Mouse (Mus musculus): ENCODE measurements around the gene Nol4l. TPM values are rescaled to one million over a fixed set of nuclear protein-coding genes. Genes with fewer than 3 reads are reported as not detected.
A peak's percentile ranks its signal among the peaks of the same experiment; 100 is the strongest.

Gene Nol4l
- polyA plus RNA-seq, 1 experiment = 1.1 TPM

DNA sequence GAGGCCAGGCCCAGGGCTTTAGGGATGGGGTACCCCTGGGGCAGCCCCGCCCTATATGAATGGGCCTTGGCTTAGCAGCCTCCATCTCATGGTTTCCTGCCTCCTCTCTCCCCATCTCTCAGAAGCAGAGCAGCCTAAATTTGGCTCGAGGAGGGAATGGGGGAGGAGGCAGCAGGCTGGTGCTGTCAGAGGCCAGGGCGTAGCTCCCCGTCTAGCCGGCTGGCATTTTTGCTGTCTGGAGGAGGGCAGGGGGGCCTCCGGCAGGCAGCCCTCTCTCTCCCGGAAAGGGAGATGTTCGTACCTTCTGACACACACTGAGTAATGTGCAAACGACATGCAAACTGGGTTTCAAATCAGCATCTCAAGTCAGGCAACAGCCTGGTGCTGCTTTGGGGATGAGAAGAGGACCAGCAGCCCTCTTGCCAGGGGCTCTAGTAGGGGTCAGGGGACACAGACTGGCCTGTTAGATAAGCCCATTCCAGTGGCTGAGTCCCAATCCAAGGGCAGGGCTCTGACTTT, 35.4 kb downstream of the Nol4l start:
- Histone ChIP-seq H3K27me3 (ENCODE audit: control insufficient read depth) (no peaks in the 10 kb centered on the region), H3K9me3 (ENCODE audit: control insufficient read depth, low read length) (no peaks in the 10 kb centered on the region; the same call in 1 of the 2 replicates), H3K4me3 (replicated peaks) (peak overlapping the region; percentile 75), H3K36me3 (ENCODE audit: control insufficient read depth) (peaks cover 45% of the 10 kb centered on the region), H3K4me1 (ENCODE audit: control insufficient read depth) (peaks cover 94% of the 10 kb centered on the region)
- TF ChIP-seq TAL1 (IDR thresholded peaks at IDR 0.05; ENCODE audit: low read length) = no peak
- no peak for TF ChIP-seq GATA1 (IDR thresholded peaks at IDR 0.05; ENCODE audit: low read length)

DNA sequence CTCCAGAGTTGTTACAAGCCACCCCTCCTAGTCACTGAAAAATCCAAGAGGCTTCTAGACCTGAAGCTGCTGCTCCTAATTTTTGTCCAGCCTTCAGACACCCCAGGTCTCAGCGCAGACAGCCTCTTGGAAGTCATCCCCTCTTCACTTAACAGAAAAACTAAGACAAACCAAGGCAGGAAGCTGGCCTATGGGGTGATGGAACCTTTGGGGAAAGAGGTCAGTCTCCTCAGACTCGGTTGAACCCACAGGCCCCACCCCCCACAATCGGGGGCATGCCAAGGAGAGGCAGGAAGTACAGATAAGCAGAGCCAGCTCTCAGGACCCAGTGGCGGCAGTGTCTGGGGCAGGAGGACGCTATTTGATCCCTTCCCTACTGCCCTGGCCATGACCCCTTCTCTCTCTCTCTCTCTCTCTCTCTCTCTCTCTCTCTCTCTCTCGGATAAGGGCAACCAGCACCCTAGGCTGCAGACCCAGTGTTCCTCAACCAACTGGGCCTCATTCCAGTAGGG, 35.9 kb downstream of the Nol4l start:
- no peak for TF ChIP-seq GATA1 (IDR thresholded peaks at IDR 0.05; ENCODE audit: low read length)
- no peak for TF ChIP-seq TAL1 (IDR thresholded peaks at IDR 0.05; ENCODE audit: low read length)
- H3K36me3 ChIP-seq (ENCODE audit: control insufficient read depth) = peaks cover 45% of the 10 kb centered on the region
- no peaks in the 10 kb centered on the region for H3K27me3 ChIP-seq (ENCODE audit: control insufficient read depth)
- H3K4me1 ChIP-seq (ENCODE audit: control insufficient read depth) = peaks cover 94% of the 10 kb centered on the region
- H3K4me3 ChIP-seq (replicated peaks) = peak overlapping the region; percentile 75
- H3K9me3 ChIP-seq (ENCODE audit: control insufficient read depth, low read length) = no peaks in the 10 kb centered on the region; the same call in 1 of the 2 replicates

DNA sequence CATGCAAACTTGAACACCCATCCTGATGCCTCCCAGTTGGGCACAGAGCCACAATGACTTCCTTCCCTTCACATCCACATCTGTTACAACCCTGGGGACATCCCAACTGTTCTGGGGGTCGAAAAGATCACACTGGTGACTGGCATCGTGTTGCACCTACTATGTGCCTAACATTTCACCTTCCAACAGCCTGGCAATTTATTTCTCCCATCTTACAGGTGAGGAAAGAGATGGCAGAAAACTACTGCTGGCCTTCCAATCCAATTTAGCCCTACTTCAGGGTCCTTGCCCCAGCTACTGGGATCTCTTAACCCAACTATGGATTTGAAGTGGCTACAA, 36.4 kb downstream of the Nol4l start:
- Histone ChIP-seq H3K27me3 (ENCODE audit: control insufficient read depth) (no peaks in the 10 kb centered on the region), H3K36me3 (ENCODE audit: control insufficient read depth) (peaks cover 47% of the 10 kb centered on the region), H3K4me3 (replicated peaks) (peak overlapping the region; percentile 75), H3K9me3 (ENCODE audit: control insufficient read depth, low read length) (no peaks in the 10 kb centered on the region; the same call in 1 of the 2 replicates), H3K4me1 (ENCODE audit: control insufficient read depth) (peaks cover 94% of the 10 kb centered on the region)
- TF ChIP-seq TAL1 (IDR thresholded peaks at IDR 0.05; ENCODE audit: low read length) (no peak), GATA1 (IDR thresholded peaks at IDR 0.05; ENCODE audit: low read length) (no peak)

- no peaks in the 10 kb centered on the region; the same call in 1 of the 2 replicates for H3K9me3 ChIP-seq (ENCODE audit: control insufficient read depth, low read length)
- no peak for TF ChIP-seq GATA1 (IDR thresholded peaks at IDR 0.05; ENCODE audit: low read length)
- no peak for TF ChIP-seq TAL1 (IDR thresholded peaks at IDR 0.05; ENCODE audit: low read length)
- peaks cover 94% of the 10 kb centered on the region for H3K4me1 ChIP-seq (ENCODE audit: control insufficient read depth)
- no peaks in the 10 kb centered on the region for H3K27me3 ChIP-seq (ENCODE audit: control insufficient read depth)
- H3K4me3 ChIP-seq (replicated peaks) = peak within 1 kb of the TSS; percentile 75
- peaks cover 47% of the 10 kb centered on the region for H3K36me3 ChIP-seq (ENCODE audit: control insufficient read depth)
Observed at GRCm38 (mm10) chr2:153492573-153493392, 37.0 kb downstream of the Nol4l start, which contains the start of gene 4930404H24Rik. Gene 4930404H24Rik (plus strand): TSS chr2:153492790.

DNA sequence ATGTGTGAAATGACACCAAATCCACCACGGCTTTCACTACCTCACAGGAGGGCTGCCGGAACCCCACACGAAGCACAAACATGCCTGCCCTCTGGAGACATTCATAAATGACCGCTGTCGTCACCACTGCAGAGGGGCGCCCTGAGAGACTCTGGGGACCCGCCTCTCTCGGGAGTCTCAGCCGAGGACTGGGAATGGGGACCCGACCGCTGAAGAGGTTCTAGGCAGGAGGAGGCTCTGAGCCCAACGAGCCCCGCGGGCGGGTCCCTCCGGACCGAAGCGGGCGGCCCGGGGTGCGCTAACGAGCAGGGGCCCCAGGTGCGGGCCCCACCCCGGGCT, 37.6 kb downstream of the Nol4l start:
- TF ChIP-seq TAL1 (IDR thresholded peaks at IDR 0.05; ENCODE audit: low read length) (no peak), GATA1 (IDR thresholded peaks at IDR 0.05; ENCODE audit: low read length) (no peak)
- H3K4me3 ChIP-seq (replicated peaks) = peak overlapping the region; percentile 75
- peaks cover 90% of the 10 kb centered on the region for H3K4me1 ChIP-seq (ENCODE audit: control insufficient read depth)
- no peaks in the 10 kb centered on the region; the same call in 1 of the 2 replicates for H3K9me3 ChIP-seq (ENCODE audit: control insufficient read depth, low read length)
- H3K36me3 ChIP-seq (ENCODE audit: control insufficient read depth) = peaks cover 47% of the 10 kb centered on the region
- no peaks in the 10 kb centered on the region for H3K27me3 ChIP-seq (ENCODE audit: control insufficient read depth)

- H3K4me3 ChIP-seq (replicated peaks) = peak overlapping the region; percentile 75
- peaks cover 87% of the 10 kb centered on the region for H3K4me1 ChIP-seq (ENCODE audit: control insufficient read depth)
- peaks cover 44% of the 10 kb centered on the region for H3K36me3 ChIP-seq (ENCODE audit: control insufficient read depth)
- TF ChIP-seq TAL1 (IDR thresholded peaks at IDR 0.05; ENCODE audit: low read length) = no peak
- TF ChIP-seq GATA1 (IDR thresholded peaks at IDR 0.05; ENCODE audit: low read length) = no peak
- H3K27me3 ChIP-seq (ENCODE audit: control insufficient read depth) = no peaks in the 10 kb centered on the region
- no peaks in the 10 kb centered on the region; the same call in 1 of the 2 replicates for H3K9me3 ChIP-seq (ENCODE audit: control insufficient read depth, low read length)
Observed at GRCm38 (mm10) chr2:153491512-153492178, 38.1 kb downstream of the Nol4l start.

DNA sequence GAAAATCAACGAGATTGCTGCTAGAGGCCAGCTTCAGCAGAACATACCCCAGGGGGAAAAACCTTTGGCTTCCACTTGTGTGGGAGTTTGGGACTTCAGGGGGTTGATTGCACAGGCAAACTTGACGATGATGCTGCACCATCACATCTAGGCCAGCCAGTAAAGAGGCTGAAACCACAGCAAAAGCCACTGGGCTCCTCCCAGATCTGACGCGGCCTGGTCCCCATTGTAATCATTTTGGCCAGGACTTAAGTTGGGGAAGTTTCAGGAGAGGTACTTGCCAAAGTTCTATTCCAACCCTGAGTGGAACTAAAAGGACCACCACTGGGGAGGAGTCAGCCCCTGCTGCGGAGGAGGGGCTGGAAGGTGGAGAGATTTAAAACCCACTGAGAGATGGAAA, 38.8 kb downstream of the Nol4l start:
- H3K36me3 ChIP-seq (ENCODE audit: control insufficient read depth) = peaks cover 38% of the 10 kb centered on the region
- TF ChIP-seq TAL1 (IDR thresholded peaks at IDR 0.05; ENCODE audit: low read length) (no peak), GATA1 (IDR thresholded peaks at IDR 0.05; ENCODE audit: low read length) (no peak)
- H3K27me3 ChIP-seq (ENCODE audit: control insufficient read depth) = no peaks in the 10 kb centered on the region
- peak overlapping the region; percentile 75 for H3K4me3 ChIP-seq (replicated peaks)
- H3K9me3 ChIP-seq (ENCODE audit: control insufficient read depth, low read length) = no peaks in the 10 kb centered on the region; the same call in 1 of the 2 replicates
- H3K4me1 ChIP-seq (ENCODE audit: control insufficient read depth) = peaks cover 81% of the 10 kb centered on the region

DNA sequence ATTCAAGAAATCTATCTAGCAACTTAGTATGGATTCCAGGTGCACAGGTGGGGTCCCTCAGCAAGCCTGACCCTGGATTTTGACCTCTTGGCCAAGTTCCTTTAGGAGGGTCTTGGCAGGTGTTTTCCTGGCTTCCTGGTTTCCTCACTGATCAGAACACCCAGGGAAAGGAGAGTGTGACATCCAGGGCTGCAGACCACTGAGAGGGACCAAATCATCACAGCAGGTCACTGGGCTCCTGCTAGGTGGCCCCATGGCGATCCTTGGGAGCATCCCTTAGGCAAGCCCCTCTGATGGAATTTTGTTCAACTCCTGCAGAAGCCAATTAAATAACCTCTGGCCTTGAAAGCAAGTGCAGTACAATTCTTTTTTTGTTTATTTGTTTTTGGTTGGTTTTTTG, 39.7 kb downstream of the Nol4l start:
- Histone ChIP-seq H3K27me3 (ENCODE audit: control insufficient read depth) (no peaks in the 10 kb centered on the region), H3K36me3 (ENCODE audit: control insufficient read depth) (peaks cover 38% of the 10 kb centered on the region), H3K4me3 (replicated peaks) (no peak overlapping the region), H3K9me3 (ENCODE audit: control insufficient read depth, low read length) (no peaks in the 10 kb centered on the region; the same call in 1 of the 2 replicates), H3K4me1 (ENCODE audit: control insufficient read depth) (peaks cover 77% of the 10 kb centered on the region)
- TF ChIP-seq GATA1 (IDR thresholded peaks at IDR 0.05; ENCODE audit: low read length) = no peak
- no peak for TF ChIP-seq TAL1 (IDR thresholded peaks at IDR 0.05; ENCODE audit: low read length)

DNA sequence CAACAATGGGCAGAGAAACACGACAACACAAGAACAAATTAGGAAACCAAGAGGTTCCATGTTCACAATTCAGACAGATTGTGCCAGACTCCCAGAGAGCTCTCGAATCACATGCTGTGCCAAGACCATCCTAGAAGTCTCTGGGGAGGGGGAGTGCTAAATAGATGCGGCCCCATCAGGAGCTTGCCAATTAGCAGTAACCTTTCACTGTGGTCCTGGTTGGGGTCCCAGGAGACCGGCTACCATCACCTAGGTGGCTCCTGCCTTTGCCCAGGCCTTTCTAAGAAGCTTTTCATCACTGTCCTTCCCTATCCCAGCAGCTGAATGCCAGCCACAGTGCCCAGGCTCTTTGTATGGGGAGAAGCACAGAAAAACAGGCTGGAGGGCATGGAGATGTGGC, 45.7 kb downstream of the Nol4l start:
- Histone ChIP-seq H3K9me3 (ENCODE audit: control insufficient read depth, low read length) (no peaks in the 10 kb centered on the region), H3K4me1 (ENCODE audit: control insufficient read depth) (peaks cover 80% of the 10 kb centered on the region), H3K36me3 (ENCODE audit: control insufficient read depth) (peaks cover 78% of the 10 kb centered on the region), H3K27me3 (ENCODE audit: control insufficient read depth) (no peaks in the 10 kb centered on the region), H3K4me3 (replicated peaks) (no peak overlapping the region)
- TF ChIP-seq GATA1 (IDR thresholded peaks at IDR 0.05; ENCODE audit: low read length) = no peak
- TF ChIP-seq TAL1 (IDR thresholded peaks at IDR 0.05; ENCODE audit: low read length) = no peak
